Mouse (Mus musculus) hindbrain, embryonic 14.5 days (tissue): ENCODE results near the gene Ncor2. TPM values are rescaled to one million over a fixed set of nuclear protein-coding genes. Genes with fewer than 3 reads are reported as not detected.
"Not testable (repeated sequence)": the region's sequence is repeated elsewhere in the genome, so short reads cannot be mapped to it uniquely, and the experiment has no call there.

ENCODE experiments used
- ATAC-seq: fragments of 200-750 bp; cut with Nextera tagmentation; 2 replicates; pipeline ENCODE4 v1.8.0; 2017; ENCODE audit warnings: moderate number of reproducible peaks, mild to moderate bottlenecking, moderate TSS enrichment, moderate library complexity; ENCODE audit not compliant: low FRiP score
- DNase-seq: peaks from one replicate; pipeline ENCODE4 v3.0.0-alpha.2; 2015; ENCODE audit warnings: low spot score
- H3K27ac ChIP-seq: fragments of 300-500 bp; sonication (generic); 2 replicates; pipeline ENCODE4 v1.5.1; 2014; ENCODE audit warnings: mild to moderate bottlenecking, moderate library complexity
- H3K27me3 ChIP-seq: fragments of 300-500 bp; sonication (generic); 2 replicates; pipeline ENCODE4 v1.6.1; 2014; ENCODE audit warnings: mild to moderate bottlenecking, low read length, mixed read lengths; ENCODE audit not compliant: control insufficient read depth, insufficient read depth
- H3K36me3 ChIP-seq: fragments of 300-500 bp; sonication (generic); replicated peaks from 2 replicates; pipeline ENCODE4 v1.6.1; 2014; ENCODE audit not compliant: control insufficient read depth, insufficient read depth
- H3K4me1 ChIP-seq: fragments of 300-500 bp; sonication (generic); replicated peaks from 2 replicates; pipeline ENCODE4 v1.6.1; 2014; ENCODE audit warnings: antibody characterized with exemption, low read length, mixed read lengths; ENCODE audit not compliant: control insufficient read depth, insufficient read depth
- H3K4me2 ChIP-seq: fragments of 300-500 bp; sonication (generic); replicated peaks from 2 replicates; pipeline ENCODE4 v1.6.1; 2014; ENCODE audit warnings: mild to moderate bottlenecking, moderate library complexity
- H3K4me3 ChIP-seq: fragments of 300-500 bp; sonication (generic); replicated peaks from 2 replicates; pipeline ENCODE4 v1.5.1; 2014; ENCODE audit warnings: mild to moderate bottlenecking, low read length
- H3K9ac ChIP-seq: fragments of 300-500 bp; sonication (generic); 2 replicates; pipeline ENCODE4 v1.6.1; 2014
- H3K9me3 ChIP-seq: fragments of 300-500 bp; sonication (generic); 2 replicates; pipeline ENCODE4 v1.6.1; 2016; ENCODE audit warnings: low read length; ENCODE audit not compliant: control insufficient read depth
- WGBS: fragments of 180-500 bp; shearing (Covaris S2); extraction: QIAGEN DNeasy Blood & Tissue Kit; methylation state at CpG from one replicate; pipeline ENCODE4 v1.1.7; 2014; 5-methylcytosine and 5-hydroxymethylcytosine counted together
- polyA plus RNA-seq: library from polyadenylated mRNA; unstranded; fragments of >200 nt; fragmentation: Nextera tagmentation; extraction: Ambion mirVana; gene quantifications from 2 replicates; pipeline ENCODE4 v1.2.1, GENCODE M21; 2014

The Ncor2 gene
- polyA plus RNA-seq, 1 experiment from 2014 or later, result 27.4 TPM

GRCm38 (mm10) chr5:125215346-125215929 is 36.4 kb upstream of the Ncor2 start:
- H3K27me3 ChIP-seq, result no peaks in the 10 kb centered on the region
- peak overlapping the region; percentile 46 for H3K4me2 ChIP-seq
- ATAC-seq (no peak; the same call in 1 of the 2 replicates), DNase-seq (no peak)
- H3K4me1 ChIP-seq, result peaks cover 27% of the 10 kb centered on the region
- no peaks in the 10 kb centered on the region for H3K9me3 ChIP-seq
- 0 out of 2 replicates have a peak overlapping the region, but pooled peaks have one; percentile 1 for H3K4me3 ChIP-seq
- H3K36me3 ChIP-seq, result no peaks in the 10 kb centered on the region
- WGBS, result 21% methylated on average over 11 of the region's 11 CpGs
- H3K9ac ChIP-seq, result peak overlapping the region; percentile 54
- peak overlapping the region; percentile 87 for H3K27ac ChIP-seq

GRCm38 (mm10) chr5:125214064-125214463 is 35.0 kb upstream of the Ncor2 start:
- H3K36me3 ChIP-seq, result no peaks in the 10 kb centered on the region
- H3K9ac ChIP-seq, result no peak overlapping the region
- ATAC-seq (no peak), DNase-seq (no peak)
- no peak overlapping the region for H3K4me3 ChIP-seq
- 94% methylated on average over 6 of the region's 6 CpGs for WGBS
- no peak overlapping the region for H3K27ac ChIP-seq
- peaks cover 27% of the 10 kb centered on the region for H3K4me1 ChIP-seq
- no peaks in the 10 kb centered on the region for H3K9me3 ChIP-seq
- H3K27me3 ChIP-seq, result no peaks in the 10 kb centered on the region
- no peak overlapping the region for H3K4me2 ChIP-seq

- not testable (repeated sequence) for H3K9me3 ChIP-seq, ATAC-seq, DNase-seq, H3K27me3 ChIP-seq, H3K4me2 ChIP-seq, H3K9ac ChIP-seq, H3K36me3 ChIP-seq, H3K27ac ChIP-seq, H3K4me3 ChIP-seq
- H3K4me1 ChIP-seq, result peaks cover 17% of the 10 kb centered on the region
- WGBS, result 95% methylated on average over 3 of the region's 3 CpGs
These were observed 25.9 kb upstream of the Ncor2 start for GRCm38 (mm10) chr5:125204910-125205309.

GRCm38 (mm10) chr5:125204199-125204815 is 25.3 kb upstream of the Ncor2 start:
- Histone ChIP-seq H3K4me1 (peaks cover 17% of the 10 kb centered on the region), H3K36me3 (no peaks in the 10 kb centered on the region), H3K4me2 (no peak overlapping the region), H3K9me3 (no peaks in the 10 kb centered on the region), H3K9ac (no peak overlapping the region), H3K4me3 (no peak overlapping the region), H3K27me3 (no peaks in the 10 kb centered on the region), H3K27ac (peak overlapping the region; percentile 78)
- DNase-seq, result no peak
- no peak for ATAC-seq
- 72% methylated on average over 11 of the region's 11 CpGs for WGBS

- ATAC-seq (no peak), DNase-seq (no peak)
- H3K4me1 ChIP-seq, result peaks cover 17% of the 10 kb centered on the region
- no peak overlapping the region for H3K9ac ChIP-seq
- 32% methylated on average over 11 of the region's 11 CpGs for WGBS
- H3K4me3 ChIP-seq, result no peak overlapping the region
- peak overlapping the region; percentile 78 for H3K27ac ChIP-seq
- no peak overlapping the region for H3K4me2 ChIP-seq
- no peaks in the 10 kb centered on the region for H3K27me3 ChIP-seq
- H3K36me3 ChIP-seq, result no peaks in the 10 kb centered on the region
- H3K9me3 ChIP-seq, result no peaks in the 10 kb centered on the region
These were observed 24.7 kb upstream of the Ncor2 start for GRCm38 (mm10) chr5:125203759-125204158.

- H3K27me3 ChIP-seq, result no peaks in the 10 kb centered on the region
- H3K4me2 ChIP-seq, result no peak overlapping the region
- 2% methylated on average over 7 of the region's 7 CpGs for WGBS
- H3K36me3 ChIP-seq, result no peaks in the 10 kb centered on the region
- no peak overlapping the region for H3K4me3 ChIP-seq
- H3K9me3 ChIP-seq, result no peaks in the 10 kb centered on the region
- H3K27ac ChIP-seq, result peak overlapping the region; percentile 78
- H3K9ac ChIP-seq, result no peak overlapping the region
- peaks cover 17% of the 10 kb centered on the region for H3K4me1 ChIP-seq
- DNase-seq (peak; percentile 75), ATAC-seq (peak; percentile 86)
These were observed 24.1 kb upstream of the Ncor2 start for GRCm38 (mm10) chr5:125203099-125203498.

GRCm38 (mm10) chr5:125202100-125202499 is 23.1 kb upstream of the Ncor2 start:
- no peak overlapping the region for H3K9ac ChIP-seq

GRCm38 (mm10) chr5:125199086-125199485 is 20.1 kb upstream of the Ncor2 start:
- Histone ChIP-seq H3K36me3 (no peaks in the 10 kb centered on the region), H3K27ac (no peak overlapping the region), H3K9ac (no peak overlapping the region), H3K9me3 (no peaks in the 10 kb centered on the region), H3K4me3 (no peak overlapping the region), H3K4me2 (no peak overlapping the region), H3K4me1 (peaks cover 17% of the 10 kb centered on the region), H3K27me3 (no peaks in the 10 kb centered on the region)
- 95% methylated on average over 6 of the region's 6 CpGs for WGBS
- no peak for DNase-seq
- no peak for ATAC-seq

More at GRCm38 (mm10) chr5:125202100-125202499, 23.1 kb upstream of the Ncor2 start:
- H3K4me1 ChIP-seq, result peaks cover 17% of the 10 kb centered on the region
- no peak overlapping the region for H3K4me3 ChIP-seq
- no peak overlapping the region for H3K4me2 ChIP-seq
- no peaks in the 10 kb centered on the region for H3K36me3 ChIP-seq
- no peak for DNase-seq
- 77% methylated on average over 5 of the region's 5 CpGs for WGBS
- H3K27me3 ChIP-seq, result no peaks in the 10 kb centered on the region
- ATAC-seq, result no peak
- 0 out of 2 replicates have a peak overlapping the region, but pooled peaks have one; percentile 78 for H3K27ac ChIP-seq
- no peaks in the 10 kb centered on the region for H3K9me3 ChIP-seq

- not testable (repeated sequence) for H3K9ac ChIP-seq, H3K36me3 ChIP-seq, H3K27me3 ChIP-seq, H3K4me1 ChIP-seq, DNase-seq, ATAC-seq, H3K27ac ChIP-seq, H3K9me3 ChIP-seq, H3K4me2 ChIP-seq, H3K4me3 ChIP-seq
- WGBS, result 81% methylated on average over 2 of the region's 2 CpGs
These were observed 18.3 kb upstream of the Ncor2 start for GRCm38 (mm10) chr5:125197325-125197724.
